Mouse (Mus musculus) stomach, postnatal 0 days (tissue): Measurements from ENCODE around the gene Cfap46.

Experiments
- CTCF ChIP-seq: IDR thresholded peaks from 2 replicates; pipeline ENCODE4 v1.5.1; 2016; ENCODE audit warnings: antibody characterized with exemption, low read depth, mild to moderate bottlenecking, moderate library complexity
- EP300 ChIP-seq: optimal IDR thresholded peaks from 2 replicates; pipeline ENCODE3; 2016; ENCODE audit warnings: antibody characterized with exemption

GRCm38 (mm10) chr7:139648107-139648824 is 35.4 kb downstream of the Cfap46 start:
- TF ChIP-seq CTCF (peak; percentile 97), EP300 (no peak)
